In the genomic region with DNA sequence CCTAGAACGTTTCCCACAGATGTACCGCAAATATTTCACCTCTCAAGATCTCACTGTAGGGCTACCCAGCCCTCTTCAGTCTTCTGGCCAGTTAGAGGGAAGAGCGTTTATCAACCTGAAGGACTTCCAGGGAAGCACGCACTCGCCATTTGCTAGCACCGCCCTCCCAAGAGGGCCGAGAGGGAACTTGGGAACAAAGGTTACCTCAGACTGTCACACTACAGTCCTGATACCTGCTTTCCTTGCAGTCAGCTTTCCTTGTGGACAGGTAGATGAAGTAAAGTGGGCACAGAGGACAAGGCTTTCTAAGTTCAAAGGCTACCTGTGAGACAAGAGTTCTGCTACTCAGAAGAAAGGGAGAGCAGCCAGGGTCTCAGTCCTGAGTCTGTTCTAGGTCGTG, we compare ENCODE assay signal across 22 mouse cellular contexts. TPM values are rescaled to one million over a fixed set of nuclear protein-coding genes. Genes with fewer than 3 reads are reported as not detected.
DNase-seq lines count a peak whose midpoint lies in the region; ATAC-seq lines count a peak whose summit lies in the region.
"Had no signal": no experiment of that assay in that cellular context is flagged by ENCODE, and none has a peak within 500 bp of the region (broad histone marks: within the 10 kb centered on the region; RNA-seq: fewer than 3 reads in every experiment).

No protein-coding gene starts in this region.

- H3K27me3 ChIP-seq in intestine, embryonic 15.5 days (replicated peaks) = no peaks in the 10 kb centered on the region
- no peaks in the 10 kb centered on the region for H3K27me3 ChIP-seq in intestine, embryonic 16.5 days (replicated peaks; ENCODE audit: control insufficient read depth, insufficient read depth, low read length)
- H3K27me3 ChIP-seq in hindbrain, embryonic 11.5 days (ENCODE audit: control insufficient read depth, insufficient read depth, low read length) = no peaks in the 10 kb centered on the region
- H3K27me3 ChIP-seq: embryonic facial prominence, embryonic 13.5 days; embryonic facial prominence, embryonic 15.5 days; forebrain, embryonic 12.5 days had no signal

- no peak overlapping the region for H3K27ac ChIP-seq in intestine, embryonic 15.5 days
- no peak overlapping the region for H3K27ac ChIP-seq in intestine, embryonic 16.5 days (ENCODE audit: low read length)
- H3K27ac ChIP-seq in hindbrain, embryonic 11.5 days (ENCODE audit: low read depth, low read length) = no peak overlapping the region
- H3K27ac ChIP-seq: embryonic facial prominence, embryonic 13.5 days; embryonic facial prominence, embryonic 15.5 days; forebrain, embryonic 10.5 days; forebrain, embryonic 12.5 days had no signal

- 80% methylated on average over 8 of the region's 8 CpGs for WGBS in intestine, embryonic 15.5 days
- 82% methylated on average over 8 of the region's 8 CpGs for WGBS in intestine, embryonic 16.5 days
- 94% methylated on average over 8 of the region's 8 CpGs for WGBS in hindbrain, embryonic 11.5 days

- peak; percentile 60 for DNase-seq in yolk sac, embryonic 10.5 days (ENCODE audit: low spot score)
- DNase-seq in right cerebral cortex, adult 18-20 months = no peak
- no peak for DNase-seq in hindbrain, embryonic 11.5 days (ENCODE audit: low spot score)
- DNase-seq: adrenal gland, adult 2 months; adrenal gland, postnatal 10 days; adrenal gland, postnatal 25 days; cerebellum, adult 11 months; cerebellum, adult 18-20 months; cerebellum, adult 8-10 months; cerebellum, adult 9-11 months; cerebellum, postnatal 14 days; cerebellum, postnatal 36 days; embryo, embryonic 11 days had no signal

- H3K4me3 ChIP-seq in intestine, embryonic 15.5 days (replicated peaks) = no peak overlapping the region
- H3K4me3 ChIP-seq in intestine, embryonic 16.5 days (ENCODE audit: low read length) = no peak overlapping the region
- H3K4me3 ChIP-seq in hindbrain, embryonic 11.5 days (ENCODE audit: low read depth, low read length) = no peak overlapping the region
- H3K4me3 ChIP-seq: embryonic facial prominence, embryonic 13.5 days; embryonic facial prominence, embryonic 15.5 days; erythroblast, embryonic 14.5 days; forebrain, embryonic 10.5 days; forebrain, embryonic 12.5 days had no signal

- ATAC-seq in intestine, embryonic 15.5 days = peak; percentile 41; the same call in 1 of the 2 replicates
- peak; percentile 31; the same call in 1 of the 2 replicates for ATAC-seq in intestine, embryonic 16.5 days
- no peak for ATAC-seq in hindbrain, embryonic 11.5 days (ENCODE audit: low FRiP score)
- ATAC-seq: forebrain, embryonic 14.5 days; forebrain, embryonic 16.5 days had no signal

- H3K4me1 ChIP-seq in intestine, embryonic 15.5 days (replicated peaks) = no peaks in the 10 kb centered on the region
- H3K4me1 ChIP-seq in intestine, embryonic 16.5 days (ENCODE audit: control insufficient read depth, insufficient read depth, low read length) = no peaks in the 10 kb centered on the region
- H3K4me1 ChIP-seq in hindbrain, embryonic 11.5 days (replicated peaks; ENCODE audit: control insufficient read depth, insufficient read depth, low read length) = no peaks in the 10 kb centered on the region
- H3K4me1 ChIP-seq: embryonic facial prominence, embryonic 13.5 days; embryonic facial prominence, embryonic 15.5 days; forebrain, embryonic 10.5 days; forebrain, embryonic 12.5 days had no signal

- H3K9me3 ChIP-seq in intestine, embryonic 15.5 days = no peaks in the 10 kb centered on the region
- H3K9me3 ChIP-seq in intestine, embryonic 16.5 days (ENCODE audit: control insufficient read depth, low read length) = no peaks in the 10 kb centered on the region
- H3K9me3 ChIP-seq in hindbrain, embryonic 11.5 days (ENCODE audit: control insufficient read depth, low read length) = no peaks in the 10 kb centered on the region
- H3K9me3 ChIP-seq: embryonic facial prominence, embryonic 13.5 days; embryonic facial prominence, embryonic 15.5 days; forebrain, embryonic 10.5 days; forebrain, embryonic 12.5 days had no signal

- H3K9ac ChIP-seq in intestine, embryonic 15.5 days = no peak overlapping the region
- no peak overlapping the region for H3K9ac ChIP-seq in intestine, embryonic 16.5 days (ENCODE audit: low read depth, low read length)
- no peak overlapping the region for H3K9ac ChIP-seq in hindbrain, embryonic 11.5 days (ENCODE audit: low read depth, low read length)
- H3K9ac ChIP-seq: embryonic facial prominence, embryonic 13.5 days; embryonic facial prominence, embryonic 15.5 days; forebrain, embryonic 12.5 days had no signal

- peaks cover 6% of the 10 kb centered on the region for H3K36me3 ChIP-seq in intestine, embryonic 15.5 days
- H3K36me3 ChIP-seq in intestine, embryonic 16.5 days (ENCODE audit: control insufficient read depth, insufficient read depth, low read length) = peaks cover 5% of the 10 kb centered on the region; the same call in 1 of the 2 replicates
- 0 out of 2 replicates have a peak, but pooled peaks cover 5% of the 10 kb centered on the region for H3K36me3 ChIP-seq in hindbrain, embryonic 11.5 days (ENCODE audit: control insufficient read depth, insufficient read depth, low read length)

- no peak overlapping the region for H3K4me2 ChIP-seq in intestine, embryonic 15.5 days (replicated peaks)
- no peak overlapping the region for H3K4me2 ChIP-seq in intestine, embryonic 16.5 days (ENCODE audit: low read depth, low read length)
- no peak overlapping the region for H3K4me2 ChIP-seq in hindbrain, embryonic 11.5 days (replicated peaks; ENCODE audit: low read depth, low read length)
- H3K4me2 ChIP-seq: embryonic facial prominence, embryonic 13.5 days; embryonic facial prominence, embryonic 15.5 days; forebrain, embryonic 12.5 days had no signal

RNA-seq across cellular contexts. Expression of gene Ndc80, which starts 19.8 kb away (rescaled TPM):
- 36.5 and 40.5 TPM in 2 replicates for polyA plus RNA-seq in intestine, embryonic 15.5 days (2015; fragmentation: Nextera tagmentation; extraction: Ambion mirVana)
- polyA plus RNA-seq in intestine, embryonic 16.5 days (2015; fragmentation: Nextera tagmentation; extraction: Ambion mirVana) = 30.4 and 33.7 TPM in 2 replicates
- 50.8 and 54.8 TPM in 2 replicates for polyA plus RNA-seq in hindbrain, embryonic 11.5 days (2014; fragmentation: Nextera tagmentation; extraction: Ambion mirVana)
- polyA plus RNA-seq: adrenal gland, adult 2 months had no signal

RNA-seq across cellular contexts. Expression of gene Smchd1, which starts 31.7 kb away (rescaled TPM):
- polyA plus RNA-seq in intestine, embryonic 15.5 days (2015; fragmentation: Nextera tagmentation; extraction: Ambion mirVana) = 49.3 and 51.5 TPM in 2 replicates
- polyA plus RNA-seq in intestine, embryonic 16.5 days (2015; fragmentation: Nextera tagmentation; extraction: Ambion mirVana) = 30.5 and 35.0 TPM in 2 replicates
- polyA plus RNA-seq in hindbrain, embryonic 11.5 days (2014; fragmentation: Nextera tagmentation; extraction: Ambion mirVana) = 70.9 and 91.1 TPM in 2 replicates

RNA-seq across cellular contexts. Expression of gene Spdya, which starts 45.0 kb away (rescaled TPM):
- 0.48 and 0.64 TPM in 2 replicates for polyA plus RNA-seq in intestine, embryonic 15.5 days (2015; fragmentation: Nextera tagmentation; extraction: Ambion mirVana)
- 0.33 and 0.45 TPM in 2 replicates for polyA plus RNA-seq in intestine, embryonic 16.5 days (2015; fragmentation: Nextera tagmentation; extraction: Ambion mirVana)
- polyA plus RNA-seq in hindbrain, embryonic 11.5 days (2014; fragmentation: Nextera tagmentation; extraction: Ambion mirVana) = 1.0 and 1.5 TPM in 2 replicates
- polyA plus RNA-seq: adrenal gland, adult 2 months; erythroblast, embryonic 14.5 days had no signal

RNA-seq across cellular contexts. Expression of gene Gm4707, which starts 47.1 kb away (rescaled TPM):
- 1.2 and 3.8 TPM in 2 replicates for polyA plus RNA-seq in intestine, embryonic 15.5 days (2015; fragmentation: Nextera tagmentation; extraction: Ambion mirVana)
- polyA plus RNA-seq in intestine, embryonic 16.5 days (2015; fragmentation: Nextera tagmentation; extraction: Ambion mirVana) = 1.2 and 1.8 TPM in 2 replicates
- polyA plus RNA-seq in hindbrain, embryonic 11.5 days (2014; fragmentation: Nextera tagmentation; extraction: Ambion mirVana) = 2.0 and 3.5 TPM in 2 replicates
